Mouse (Mus musculus) liver, embryonic 14.5 days (tissue): ENCODE measurements at regions not wholly inside any gene's neighbourhood (a gene's known extent, or its start where the extent isn't known, plus 50 kb on each side); places are given as distances from the start of the nearest gene placed in this dataset.

ENCODE experiments used
- ATAC-seq: fragments of 200-750 bp; cut with Nextera tagmentation; 2 replicates; pipeline ENCODE4 v1.8.0; 2017; ENCODE audit warnings: moderate number of reproducible peaks, mild to moderate bottlenecking, moderate library complexity; ENCODE audit not compliant: insufficient read depth
- DNase-seq, 3 experiments: peaks; one replicate each; pipeline ENCODE4 v3.0.0-alpha.2; 2012 to 2013; ENCODE audit warnings: low read depth in 3 of 3, low spot score in 3 of 3
- H3K27ac ChIP-seq: fragments of 300-500 bp; sonication (generic); 2 replicates; pipeline ENCODE4 v1.5.1; 2014; ENCODE audit warnings: moderate library complexity, mild to moderate bottlenecking, control low read depth, inconsistent platforms
- H3K27me3 ChIP-seq: fragments of 300-500 bp; sonication (generic); 2 replicates; pipeline ENCODE4 v1.6.1; 2014; ENCODE audit warnings: mild to moderate bottlenecking, low read length, moderate library complexity; ENCODE audit not compliant: control insufficient read depth, insufficient read depth
- H3K36me3 ChIP-seq: fragments of 300-500 bp; sonication (generic); replicated peaks from 2 replicates; pipeline ENCODE4 v1.6.1; 2014; ENCODE audit warnings: low read depth; ENCODE audit not compliant: control insufficient read depth, insufficient read depth
- H3K4me1 ChIP-seq, 2 experiments: fragments of 200-500 bp in 1 of 2; fragments of 300-500 bp in 1 of 2; sonication (generic) in 1 of 2; replicated peaks; 2 replicates each; pipeline ENCODE4 v1.6.1; 2012 to 2014; ENCODE audit warnings: antibody characterized with exemption in 1 of 2, inconsistent platforms in 1 of 2, low read length in 1 of 2; ENCODE audit not compliant: control insufficient read depth in 2 of 2, insufficient read depth in 2 of 2
- H3K4me2 ChIP-seq: fragments of 300-500 bp; sonication (generic); 2 replicates; pipeline ENCODE4 v1.6.1; 2014; ENCODE audit warnings: low read depth, mild to moderate bottlenecking, control low read depth, moderate library complexity
- H3K4me3 ChIP-seq, 2 experiments: fragments of 200-500 bp in 1 of 2; fragments of 300-500 bp in 1 of 2; sonication (generic) in 1 of 2; 2 replicates each; pipeline ENCODE4 v1.5.1; 2012 to 2014; ENCODE audit warnings: low read depth in 2 of 2, low read length in 2 of 2, mild to moderate bottlenecking in 2 of 2, control low read depth in 1 of 2, inconsistent platforms in 1 of 2, moderate library complexity in 1 of 2; ENCODE audit not compliant: insufficient read depth in 1 of 2
- H3K9ac ChIP-seq: fragments of 300-500 bp; sonication (generic); replicated peaks from 2 replicates; pipeline ENCODE4 v1.6.1; 2014; ENCODE audit warnings: mild to moderate bottlenecking, control low read depth, moderate library complexity
- H3K9me3 ChIP-seq: fragments of 300-500 bp; sonication (generic); 2 replicates; pipeline ENCODE4 v1.6.1; 2016; ENCODE audit warnings: low read length, mixed read lengths; ENCODE audit not compliant: control insufficient read depth
- CTCF ChIP-seq: IDR thresholded peaks from 2 replicates; pipeline ENCODE4 v1.5.1; 2016; ENCODE audit warnings: antibody characterized with exemption, low read depth, control low read depth
- EP300 ChIP-seq: IDR thresholded peaks from 2 replicates; pipeline ENCODE4 v1.6.1; 2016; ENCODE audit warnings: antibody characterized with exemption, low read depth
- WGBS: fragments of 180-500 bp; shearing (Covaris S2); extraction: QIAGEN DNeasy Blood & Tissue Kit; methylation state at CpG from one replicate; pipeline ENCODE4 v1.1.7; 2014; ENCODE audit not compliant: insufficient replicate concordance; 5-methylcytosine and 5-hydroxymethylcytosine counted together

DNA sequence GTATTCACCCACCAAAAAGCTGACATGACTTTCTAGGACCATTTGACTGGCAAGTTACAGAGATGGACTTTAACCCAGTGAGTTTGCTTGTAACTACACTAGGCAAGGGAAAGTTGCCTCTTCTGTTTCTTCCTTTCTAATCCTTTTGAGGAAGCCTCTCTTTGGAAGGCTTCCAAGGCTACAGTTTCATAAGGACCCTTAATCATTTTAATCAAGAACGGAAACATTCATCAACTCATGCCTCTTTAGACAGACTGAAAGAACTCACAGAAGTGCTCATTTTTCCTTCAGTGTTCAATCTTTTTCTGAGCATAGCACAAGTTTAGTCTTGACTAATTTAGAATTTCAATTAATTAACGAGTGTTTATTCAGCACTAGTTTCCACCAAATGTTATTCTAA, 84.2 kb downstream of the Ddx1 start:
- H3K27me3 ChIP-seq: no peaks in the 10 kb centered on the region
- WGBS: 54% methylated on average over 2 of the region's 2 CpGs
- DNase-seq (no peak), ATAC-seq (no peak)
- H3K27ac ChIP-seq: no peak overlapping the region
- no peak overlapping the region for H3K4me3 ChIP-seq
- no peak overlapping the region for H3K4me2 ChIP-seq
- TF ChIP-seq CTCF (no peak), EP300 (no peak)
- no peaks in the 10 kb centered on the region for H3K36me3 ChIP-seq
- H3K9ac ChIP-seq: no peak overlapping the region
- H3K4me1 ChIP-seq: no peaks in the 10 kb centered on the region
- H3K9me3 ChIP-seq: no peaks in the 10 kb centered on the region

DNA sequence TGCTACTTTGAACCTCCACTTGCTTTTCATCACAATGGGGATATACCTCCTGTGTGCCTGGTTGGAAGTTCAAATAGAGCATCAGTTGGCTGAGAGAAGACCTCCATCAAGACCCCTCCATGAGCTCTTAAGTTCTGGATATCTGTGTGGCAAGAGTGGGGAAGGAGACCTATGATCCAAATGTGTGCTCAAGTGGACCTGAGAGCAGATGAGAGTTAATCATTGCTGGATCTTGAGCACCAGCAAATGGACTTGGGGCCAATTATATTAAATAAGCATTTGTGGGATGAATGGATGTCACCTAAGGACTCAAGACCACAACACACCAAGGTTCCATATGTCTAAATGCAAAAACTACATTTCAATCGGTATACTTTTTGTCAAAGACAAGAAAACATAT, 88.0 kb downstream of the Ddx1 start:
- no peaks in the 10 kb centered on the region for H3K36me3 ChIP-seq
- H3K27me3 ChIP-seq: no peaks in the 10 kb centered on the region
- no peaks in the 10 kb centered on the region for H3K4me1 ChIP-seq
- WGBS: 47% methylated on average over 1 of the region's 1 CpGs
- no peaks in the 10 kb centered on the region for H3K9me3 ChIP-seq
- TF ChIP-seq EP300 (no peak), CTCF (no peak)
- no peak overlapping the region for H3K9ac ChIP-seq
- H3K4me2 ChIP-seq: no peak overlapping the region
- ATAC-seq: no peak
- no peak overlapping the region for H3K27ac ChIP-seq
- DNase-seq: no peak
- H3K4me3 ChIP-seq: no peak overlapping the region

DNA sequence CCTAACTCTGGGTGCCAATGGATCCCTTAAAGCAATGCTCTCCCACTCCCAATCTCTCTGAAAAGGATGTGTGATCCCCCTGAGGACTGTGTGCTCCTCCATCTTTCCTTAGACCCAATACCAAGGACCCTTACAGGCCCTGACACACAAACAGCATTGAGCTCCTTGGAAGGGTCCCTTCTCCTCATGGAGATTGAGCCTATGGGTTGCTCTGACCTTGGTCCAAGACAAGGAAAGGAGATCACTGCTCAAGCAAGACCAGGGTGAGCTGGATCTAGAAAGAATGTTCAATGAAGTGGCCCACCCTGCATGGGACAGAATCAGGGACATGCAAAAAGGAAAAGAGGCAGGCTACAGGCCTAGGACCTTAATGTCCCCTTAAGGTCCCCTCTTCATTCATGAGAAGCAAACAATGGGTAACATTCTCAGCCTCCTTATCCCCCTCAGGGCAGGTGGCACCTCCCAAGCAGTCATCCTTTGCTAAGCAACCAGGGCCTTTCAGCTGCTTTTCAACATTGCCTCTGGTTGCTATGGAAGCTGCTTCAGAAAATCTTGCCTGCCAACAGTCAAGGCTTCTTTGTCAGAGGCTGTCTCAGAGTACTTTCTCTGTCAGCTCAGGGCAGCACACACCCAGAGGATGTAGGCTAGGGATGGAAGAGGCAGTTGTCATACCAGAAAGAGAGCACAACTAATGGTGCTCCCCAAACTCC, 89.5 kb downstream of the Ddx1 start:
- H3K9ac ChIP-seq: no peak overlapping the region
- H3K27ac ChIP-seq: no peak overlapping the region
- no peaks in the 10 kb centered on the region for H3K27me3 ChIP-seq
- no peaks in the 10 kb centered on the region for H3K4me1 ChIP-seq
- no peak overlapping the region for H3K4me2 ChIP-seq
- no peaks in the 10 kb centered on the region for H3K9me3 ChIP-seq
- TF ChIP-seq CTCF (no peak), EP300 (no peak)
- H3K4me3 ChIP-seq: no peak overlapping the region
- DNase-seq (no peak), ATAC-seq (no peak)
- no peaks in the 10 kb centered on the region for H3K36me3 ChIP-seq

DNA sequence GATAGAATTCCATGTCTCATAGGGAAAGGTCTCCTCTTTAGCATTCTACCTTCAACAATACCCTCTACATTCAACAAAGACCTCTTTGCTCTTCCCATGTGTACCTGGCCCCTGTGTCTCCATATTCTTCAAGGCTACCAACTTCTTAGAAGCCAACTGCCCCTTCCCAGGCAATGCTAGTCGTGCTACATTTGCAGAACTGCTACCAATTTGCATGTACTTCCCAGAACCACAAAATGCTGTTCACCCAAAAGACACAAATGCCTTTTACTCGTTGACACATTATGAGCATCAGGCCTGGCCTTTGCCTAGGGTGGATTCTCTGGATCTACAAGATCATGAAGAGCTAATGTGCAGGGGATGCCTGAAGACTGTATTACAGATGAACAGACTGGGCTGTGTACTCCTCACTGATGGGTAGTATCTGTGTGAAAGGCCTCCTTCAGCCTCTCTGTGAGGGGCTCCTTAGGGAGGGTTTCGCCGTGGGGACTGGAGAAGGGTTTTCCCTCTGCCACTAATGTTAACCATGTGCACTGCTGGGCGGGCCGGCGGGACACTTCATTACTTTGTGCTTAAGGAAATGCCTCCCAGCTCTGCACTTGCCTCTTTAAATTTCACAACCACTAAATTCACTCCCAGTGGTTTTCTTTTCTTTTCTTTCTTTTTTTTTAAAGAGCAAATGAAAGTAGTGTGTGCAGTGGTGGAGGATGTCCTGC, 91.2 kb downstream of the Ddx1 start:
- TF ChIP-seq CTCF (no peak), EP300 (no peak)
- WGBS: 62% methylated on average over 7 of the region's 7 CpGs
- Histone ChIP-seq H3K27me3 (no peaks in the 10 kb centered on the region), H3K9ac (no peak overlapping the region), H3K9me3 (no peaks in the 10 kb centered on the region), H3K36me3 (no peaks in the 10 kb centered on the region), H3K4me2 (no peak overlapping the region), H3K27ac (no peak overlapping the region), H3K4me1 (no peaks in the 10 kb centered on the region), H3K4me3 (no peak overlapping the region)
- no peak for ATAC-seq
- no peak for DNase-seq

DNA sequence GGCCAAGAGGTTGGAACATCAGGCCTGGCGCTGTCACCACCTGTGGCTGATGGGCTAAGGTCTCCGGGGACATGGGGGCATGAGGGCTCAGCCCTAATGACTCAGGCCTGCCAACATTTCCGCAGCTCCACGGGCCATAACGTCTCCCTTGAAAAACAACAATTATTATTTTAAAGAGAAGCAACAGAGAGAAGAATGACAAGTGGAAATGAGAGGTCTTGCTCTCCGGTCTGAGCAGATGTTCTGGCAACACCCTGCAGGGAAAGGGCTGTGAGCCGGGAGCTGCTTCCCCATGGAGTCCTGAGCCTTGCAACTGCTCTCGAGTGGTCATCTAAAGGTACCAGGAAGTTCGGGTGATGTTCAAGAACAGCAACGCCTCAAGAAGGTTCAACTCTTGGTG, 91.9 kb downstream of the Ddx1 start:
- ATAC-seq (no peak), DNase-seq (no peak)
- Histone ChIP-seq H3K4me1 (no peaks in the 10 kb centered on the region), H3K9me3 (no peaks in the 10 kb centered on the region), H3K27ac (no peak overlapping the region), H3K27me3 (no peaks in the 10 kb centered on the region), H3K9ac (no peak overlapping the region), H3K4me3 (no peak overlapping the region), H3K4me2 (no peak overlapping the region), H3K36me3 (no peaks in the 10 kb centered on the region)
- WGBS: 66% methylated on average over 10 of the region's 10 CpGs
- no peak for TF ChIP-seq EP300
- no peak for TF ChIP-seq CTCF
